Mouse (Mus musculus): Measurements from ENCODE around the gene Adap1. TPM values are rescaled to one million over a fixed set of nuclear protein-coding genes. Genes with fewer than 3 reads are reported as not detected.

The Adap1 gene
- 6.9 and 7.4 TPM in 2 replicates for polyA plus RNA-seq (2012; rRNA removed)

DNA sequence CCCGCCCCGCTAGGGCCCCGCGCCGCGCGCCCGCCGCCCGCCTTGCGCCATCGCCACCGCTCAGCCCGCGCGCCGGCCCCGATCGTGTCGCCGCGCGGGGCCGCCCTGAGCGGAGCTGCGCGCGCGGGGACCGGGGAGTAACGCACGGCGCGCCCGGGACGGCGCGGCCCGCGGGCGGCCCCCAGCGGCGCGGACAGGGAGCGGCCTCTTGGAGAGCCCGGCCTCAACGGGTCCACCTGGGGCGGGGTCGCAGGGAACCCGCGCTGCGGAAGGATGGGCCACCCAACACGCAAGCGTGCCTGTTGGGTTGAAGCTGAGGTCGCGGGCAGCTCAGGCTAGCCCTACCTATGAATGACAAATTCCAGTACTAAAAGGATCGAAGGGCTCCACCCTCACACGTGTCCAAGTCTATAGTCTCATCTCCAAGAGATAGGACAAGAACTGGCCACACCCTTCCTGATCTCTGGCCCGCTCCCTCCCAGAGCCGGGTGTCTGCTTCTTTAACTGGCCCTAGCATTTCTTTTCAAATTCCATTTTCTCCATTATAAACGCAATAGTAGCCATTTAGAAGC is at the start of gene Adap1:
TSS of gene Adap1 (minus strand) at position 228 of the 572 bp plus-strand sequence.

DNA sequence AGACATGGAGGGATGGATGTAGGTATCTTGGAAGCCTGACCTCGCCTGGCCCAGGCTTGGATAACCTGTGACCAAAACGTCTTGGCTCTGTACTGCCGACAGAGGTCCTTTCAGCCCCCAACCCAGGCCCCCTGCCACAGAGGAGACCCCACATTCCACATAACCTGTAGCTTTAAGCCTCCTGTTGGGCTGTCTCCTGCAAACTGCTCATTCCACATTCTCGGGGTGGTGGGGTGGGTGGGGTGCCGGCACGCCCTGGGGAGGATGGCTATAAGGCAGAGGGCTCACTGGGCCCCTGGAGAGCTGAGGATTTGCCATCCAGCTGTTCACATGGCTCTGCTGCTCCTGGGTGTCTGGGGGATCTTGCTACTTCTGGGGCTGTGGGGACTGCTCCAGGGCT is 26.9 kb upstream of the Adap1 start, which contains the start of gene Cyp2w1:
TSS of gene Cyp2w1 (plus strand) at position 301 of the 400 bp plus-strand sequence.

DNA sequence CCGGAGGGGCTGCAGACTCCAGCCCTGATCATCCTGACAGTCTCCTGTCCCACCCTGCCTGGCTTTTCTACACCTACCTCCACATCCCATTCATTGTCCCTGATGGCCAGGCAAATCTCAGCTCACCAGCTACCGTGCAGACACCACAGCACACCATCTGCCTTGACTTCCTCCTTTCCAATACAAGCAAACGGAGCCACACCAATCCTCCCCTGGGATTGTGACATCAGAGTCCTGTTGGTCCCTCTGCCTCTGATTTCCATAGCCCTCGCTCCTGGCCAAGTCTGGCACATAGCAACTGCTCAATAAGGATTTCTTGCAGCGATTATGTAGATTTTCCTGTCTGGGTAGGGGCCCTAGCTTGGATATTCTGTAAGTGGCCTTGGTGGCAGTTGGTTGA is 25.7 kb upstream of the Adap1 start, which contains the start of gene Cox19:
TSS of gene Cox19 (minus strand) at position 285 of the 400 bp plus-strand sequence.

DNA sequence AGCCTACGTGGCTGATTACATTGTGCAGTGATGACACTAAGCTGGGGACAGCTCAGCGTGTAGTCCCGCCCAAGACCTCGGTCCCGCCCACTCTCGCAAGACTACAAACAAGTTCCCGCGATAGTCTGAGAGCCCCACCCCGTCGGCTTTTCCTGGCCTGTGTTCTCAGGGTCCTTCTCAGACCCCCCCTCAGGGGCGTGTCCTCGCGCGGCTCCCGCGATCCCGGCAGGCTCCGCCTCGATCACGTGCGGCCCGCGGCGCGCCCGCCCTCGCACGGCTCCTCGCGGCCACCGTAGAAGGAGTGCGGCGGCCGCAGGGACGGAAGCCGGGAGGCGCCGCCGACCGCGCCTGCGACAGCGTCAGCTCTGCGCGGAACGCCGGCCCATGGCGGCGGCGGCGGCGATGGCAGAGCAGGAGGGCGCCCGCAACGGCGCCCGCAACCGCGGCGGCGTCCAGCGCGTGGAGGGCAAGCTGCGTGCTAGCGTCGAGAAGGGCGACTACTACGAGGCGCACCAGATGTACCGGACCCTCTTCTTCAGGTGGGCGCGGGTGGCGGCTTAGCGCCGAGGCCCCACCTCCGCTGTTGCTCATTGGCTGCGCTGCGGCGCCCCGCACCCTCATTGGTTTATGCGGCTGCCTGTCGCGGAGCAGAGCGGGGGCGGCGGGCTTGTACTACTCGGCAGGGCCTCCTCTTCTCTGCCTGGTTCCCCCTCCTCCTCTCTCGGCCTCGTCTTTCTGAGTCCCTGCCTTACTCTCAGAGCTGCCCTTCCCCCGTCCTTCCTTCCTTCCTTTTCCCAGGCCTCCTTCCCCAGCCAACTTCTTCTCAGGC is 73.1 kb downstream of the Adap1 start, which contains the start of gene Get4:
TSS of gene Get4 (plus strand) at position 244 of the 829 bp plus-strand sequence.

Other genes starting within 250 kb of the Adap1 start
- 23.6 and 25.0 TPM in 2 replicates for gene Prkar1b, start 175.6 kb downstream of the Adap1 start, polyA plus RNA-seq (2012; rRNA removed)
- 40.9 and 59.5 TPM in 2 replicates for gene Dnaaf5, start 175.4 kb downstream of the Adap1 start, polyA plus RNA-seq (2012; rRNA removed)
- gene Sun1, start 125.0 kb downstream of the Adap1 start, polyA plus RNA-seq (2012; rRNA removed): 56.8 and 64.1 TPM in 2 replicates
- gene Get4, start 73.3 kb downstream of the Adap1 start, polyA plus RNA-seq (2012; rRNA removed): 306 and 544 TPM in 2 replicates
- 56.4 and 75.0 TPM in 2 replicates for gene Cox19, start 25.8 kb upstream of the Adap1 start, polyA plus RNA-seq (2012; rRNA removed)
- gene Cyp2w1, start 27.0 kb upstream of the Adap1 start, polyA plus RNA-seq (2012; rRNA removed): 0.50 and 1.6 TPM in 2 replicates
- 30.7 and 31.7 TPM in 2 replicates for gene Gpr146, start 52.1 kb upstream of the Adap1 start, polyA plus RNA-seq (2012; rRNA removed)
- gene C130050O18Rik, start 79.7 kb upstream of the Adap1 start, polyA plus RNA-seq (2012; rRNA removed): 1.5 and 2.4 TPM in 2 replicates
- gene Gper1, start 97.5 kb upstream of the Adap1 start, polyA plus RNA-seq (2012; rRNA removed): 4.0 and 5.0 TPM in 2 replicates
- gene 3110082I17Rik, start 134.9 kb upstream of the Adap1 start, polyA plus RNA-seq (2012; rRNA removed): 18.3 and 24.8 TPM in 2 replicates
- gene Zfand2a, start 158.9 kb upstream of the Adap1 start, polyA plus RNA-seq (2012; rRNA removed): 10.3 and 16.7 TPM in 2 replicates
- not detected in 2 replicates for gene Uncx, start 217.9 kb upstream of the Adap1 start, polyA plus RNA-seq (2012; rRNA removed)